Mouse (Mus musculus) stomach, embryonic 14.5 days (tissue): ENCODE data around the gene Kif1c. TPM values are rescaled to one million over a fixed set of nuclear protein-coding genes. Genes with fewer than 3 reads are reported as not detected.

ENCODE experiments used
- ATAC-seq: fragments of 200-750 bp; cut with Nextera tagmentation; 2 replicates; pipeline ENCODE4 v1.8.0; 2017; ENCODE audit warnings: low read depth, moderate TSS enrichment; ENCODE audit not compliant: insufficient number of reproducible peaks, insufficient read depth, low FRiP score
- H3K27ac ChIP-seq: fragments of 300-500 bp; sonication (generic); 2 replicates; pipeline ENCODE4 v1.5.1; 2014; ENCODE audit warnings: mild to moderate bottlenecking, low read length, moderate library complexity, mixed read lengths
- H3K27me3 ChIP-seq: fragments of 300-500 bp; sonication (generic); 2 replicates; pipeline ENCODE4 v1.6.1; 2014; ENCODE audit warnings: low read length, control low read depth, mixed read lengths; ENCODE audit not compliant: control insufficient read depth, insufficient read depth
- H3K36me3 ChIP-seq: fragments of 300-500 bp; sonication (generic); 2 replicates; pipeline ENCODE4 v1.6.1; 2014; ENCODE audit warnings: mild to moderate bottlenecking, control low read depth, low read length, moderate library complexity, mixed read lengths; ENCODE audit not compliant: control insufficient read depth, insufficient read depth
- H3K4me1 ChIP-seq: fragments of 300-500 bp; sonication (generic); 2 replicates; pipeline ENCODE4 v1.6.1; 2014; ENCODE audit warnings: low read length, control low read depth, mixed read lengths; ENCODE audit not compliant: control insufficient read depth, insufficient read depth
- H3K4me2 ChIP-seq: fragments of 300-500 bp; sonication (generic); replicated peaks from 2 replicates; pipeline ENCODE4 v1.6.1; 2014; ENCODE audit warnings: low read depth, low read length, control low read depth
- H3K4me3 ChIP-seq: fragments of 300-500 bp; sonication (generic); 2 replicates; pipeline ENCODE4 v1.5.1; 2014; ENCODE audit warnings: low read depth, low read length, control low read depth
- H3K9ac ChIP-seq: fragments of 300-500 bp; sonication (generic); replicated peaks from 2 replicates; pipeline ENCODE4 v1.6.1; 2014; ENCODE audit warnings: low read depth, mild to moderate bottlenecking, control low read depth, low read length, moderate library complexity, mixed read lengths
- H3K9me3 ChIP-seq: fragments of 300-500 bp; sonication (generic); 2 replicates; pipeline ENCODE4 v1.6.1; 2016; ENCODE audit warnings: low read depth, low read length, control low read depth; ENCODE audit not compliant: control insufficient read depth
- WGBS: fragments of 180-500 bp; shearing (Covaris S2); extraction: QIAGEN DNeasy Blood & Tissue Kit; methylation state at CpG from one replicate; pipeline ENCODE4 v1.1.7; 2014; 5-methylcytosine and 5-hydroxymethylcytosine counted together
- polyA plus RNA-seq: library from polyadenylated mRNA; unstranded; fragments of >200 nt; fragmentation: Nextera tagmentation; extraction: Ambion mirVana; gene quantifications from 2 replicates; pipeline ENCODE4 v1.2.1, GENCODE M21; 2014

Kif1c gene
- polyA plus RNA-seq, 1 experiment from 2014 or later: 9.0 TPM

DNA sequence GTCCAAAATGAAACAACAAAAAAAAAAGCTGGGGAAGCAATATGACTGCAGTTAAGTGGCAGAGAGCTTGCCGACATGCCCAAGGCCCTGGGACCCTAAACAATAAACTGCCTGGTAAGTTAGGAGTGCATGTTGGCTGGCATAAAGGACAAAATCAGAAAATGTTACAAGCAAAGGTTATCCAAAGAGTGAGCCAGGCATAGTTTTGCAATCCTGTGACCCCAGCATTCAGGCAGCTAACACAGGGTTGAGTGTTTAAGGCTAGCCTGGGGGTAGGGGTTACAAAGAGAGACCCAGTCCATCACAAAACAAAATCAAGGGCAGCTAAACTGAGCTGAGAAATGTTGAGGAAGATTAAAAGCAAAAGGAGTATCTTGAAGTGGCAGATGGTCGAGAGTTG, 1.3 kb upstream of the Kif1c start:
- H3K4me2 ChIP-seq: no peak overlapping the region
- no peak overlapping the region for H3K9ac ChIP-seq
- no peak overlapping the region for H3K27ac ChIP-seq
- peaks cover 10% of the 10 kb centered on the region for H3K36me3 ChIP-seq
- peaks cover 18% of the 10 kb centered on the region; the same call in 1 of the 2 replicates for H3K4me1 ChIP-seq
- H3K9me3 ChIP-seq: no peaks in the 10 kb centered on the region
- no peaks in the 10 kb centered on the region for H3K27me3 ChIP-seq
- no peak for ATAC-seq
- no peak overlapping the region for H3K4me3 ChIP-seq
- 76% methylated on average over 2 of the region's 2 CpGs for whole genome bisulfite sequencing

DNA sequence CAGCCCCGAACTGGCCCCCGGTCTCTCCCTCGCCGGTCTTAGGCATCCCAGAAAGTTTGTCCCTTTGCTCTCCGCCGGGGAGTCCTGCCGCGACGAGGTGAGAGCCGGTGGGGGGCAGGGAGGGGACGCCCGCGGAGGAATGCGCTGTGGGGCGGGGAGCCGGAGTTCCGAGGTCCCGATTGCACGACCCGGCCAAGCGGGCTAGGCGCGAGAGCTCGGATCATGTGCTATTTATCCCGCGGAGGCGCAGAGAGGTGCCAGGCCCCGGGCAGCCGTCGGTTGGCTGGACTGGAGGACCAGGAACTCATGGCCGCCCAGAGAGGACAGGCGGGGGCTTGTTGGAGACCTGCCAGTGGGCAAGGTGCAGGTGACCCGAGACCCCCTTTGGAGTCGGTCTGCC, 265 bp downstream of the Kif1c start:
- peak; percentile 35; the same call in 1 of the 2 replicates for ATAC-seq
- Histone ChIP-seq H3K36me3 (peaks cover 25% of the 10 kb centered on the region), H3K27me3 (no peaks in the 10 kb centered on the region), H3K4me3 (peak overlapping the region; percentile 93), H3K9me3 (no peaks in the 10 kb centered on the region), H3K4me1 (peaks cover 18% of the 10 kb centered on the region; the same call in 1 of the 2 replicates), H3K4me2 (peak overlapping the region; percentile 84), H3K27ac (peak overlapping the region; percentile 94), H3K9ac (peak overlapping the region; percentile 92)
- under 1% methylated on average over 34 of the region's 34 CpGs for WGBS

DNA sequence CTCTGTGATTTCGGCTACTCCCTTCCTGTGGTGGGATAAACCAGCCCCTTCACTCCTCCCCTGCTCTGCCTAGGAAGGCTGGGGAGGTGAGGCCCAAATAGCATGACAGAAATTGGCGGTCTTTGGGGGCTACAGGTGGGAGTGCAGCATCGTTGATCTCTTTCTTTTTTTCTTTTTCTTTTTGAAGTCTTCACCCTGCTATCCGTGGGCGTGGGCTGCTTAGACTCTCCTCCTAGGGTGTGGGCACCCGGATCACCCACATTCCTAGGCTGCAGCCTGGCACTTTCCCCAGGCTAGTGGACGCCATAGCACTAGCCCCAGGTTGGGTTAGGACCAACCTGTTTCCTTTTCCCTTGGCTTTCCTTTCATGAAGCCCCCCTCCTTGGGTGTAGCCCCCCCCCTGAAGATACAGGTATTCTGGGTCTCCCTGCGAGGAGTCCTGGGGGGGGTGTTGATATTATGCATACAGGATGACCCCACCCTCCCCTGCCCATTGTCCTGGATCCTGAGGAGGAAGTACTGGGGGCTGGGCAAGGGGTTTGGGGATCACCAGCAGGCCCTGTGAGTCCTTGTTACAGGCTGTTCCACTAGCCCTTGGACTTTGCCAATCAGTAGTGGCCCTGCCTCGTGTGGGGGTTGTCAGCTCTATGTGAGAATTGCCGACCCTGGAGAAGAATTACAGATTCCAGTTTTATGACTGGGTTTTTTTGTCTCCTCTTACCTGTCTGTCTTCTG, 1.0 kb downstream of the Kif1c start:
- Histone ChIP-seq H3K9me3 (no peaks in the 10 kb centered on the region), H3K4me2 (peak overlapping the region; percentile 84), H3K27me3 (no peaks in the 10 kb centered on the region), H3K4me3 (peak overlapping the region; percentile 93), H3K36me3 (peaks cover 33% of the 10 kb centered on the region), H3K4me1 (peaks cover 18% of the 10 kb centered on the region; the same call in 1 of the 2 replicates), H3K27ac (no peak overlapping the region), H3K9ac (peak overlapping the region; percentile 92)
- 4% methylated on average over 10 of the region's 10 CpGs for WGBS
- no peak for ATAC-seq

DNA sequence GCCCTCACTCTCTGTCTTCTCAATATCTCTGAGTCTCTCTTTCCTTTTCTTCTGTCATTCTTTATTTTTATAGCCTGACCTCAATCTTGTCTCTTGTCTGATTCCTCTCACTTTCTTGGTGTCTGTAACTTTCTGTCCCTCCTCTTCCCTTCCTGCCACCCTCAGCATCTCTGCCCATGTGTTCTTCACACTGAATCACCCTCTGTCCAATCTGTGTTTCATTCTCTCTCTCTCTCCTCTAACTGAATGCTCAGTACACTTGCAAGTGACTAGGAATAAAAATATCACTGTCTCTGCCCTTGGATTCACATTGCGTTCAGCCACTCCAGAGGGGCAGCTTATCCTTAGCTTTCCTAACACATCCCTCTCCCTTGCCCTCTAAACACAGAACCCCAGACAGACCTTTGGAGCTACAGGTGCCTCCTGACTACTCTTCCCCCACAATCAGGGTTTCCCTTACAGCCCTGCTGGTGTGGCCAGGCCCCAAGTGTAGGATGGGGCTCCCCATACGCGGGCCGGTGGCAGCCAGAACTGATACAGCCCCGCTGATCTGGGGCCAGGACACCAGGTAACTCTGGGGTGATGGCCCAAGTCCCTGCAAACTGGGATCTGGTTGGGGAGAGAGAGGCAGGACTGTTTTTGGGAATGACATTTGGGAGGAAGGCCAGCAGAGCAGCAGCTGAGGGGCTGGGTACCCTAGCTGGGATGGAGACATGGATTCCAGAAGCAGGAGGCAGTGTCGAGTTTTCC, 1.8 kb downstream of the Kif1c start:
- Histone ChIP-seq H3K4me1 (peaks cover 18% of the 10 kb centered on the region; the same call in 1 of the 2 replicates), H3K4me3 (peak overlapping the region; percentile 93; the same call in 1 of the 2 replicates), H3K4me2 (peak overlapping the region; percentile 84), H3K9me3 (no peaks in the 10 kb centered on the region), H3K36me3 (peaks cover 40% of the 10 kb centered on the region), H3K27ac (no peak overlapping the region), H3K9ac (no peak overlapping the region), H3K27me3 (no peaks in the 10 kb centered on the region)
- WGBS: 81% methylated on average over 6 of the region's 6 CpGs
- ATAC-seq: no peak

DNA sequence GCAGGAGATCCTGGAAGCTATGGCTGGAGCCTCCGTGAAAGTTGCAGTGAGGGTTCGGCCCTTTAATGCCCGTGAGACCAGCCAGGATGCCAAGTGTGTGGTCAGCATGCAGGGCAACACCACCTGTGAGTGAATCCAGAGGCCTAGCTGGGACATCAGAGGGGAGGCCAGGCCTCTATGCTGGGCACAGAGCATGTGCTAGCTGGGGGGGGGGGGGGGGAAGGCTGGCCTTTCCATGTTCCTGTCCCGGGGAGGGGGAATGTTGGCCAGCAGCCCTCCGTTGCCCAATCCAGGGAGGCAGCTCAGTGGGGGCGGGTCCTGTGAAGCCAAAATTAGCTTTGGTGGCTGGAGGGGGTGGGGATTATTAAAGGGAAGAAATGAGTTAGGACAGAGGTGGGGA, 2.4 kb downstream of the Kif1c start:
- Histone ChIP-seq H3K9ac (no peak overlapping the region), H3K4me3 (no peak overlapping the region), H3K27me3 (no peaks in the 10 kb centered on the region), H3K4me2 (no peak overlapping the region), H3K27ac (no peak overlapping the region), H3K9me3 (no peaks in the 10 kb centered on the region), H3K36me3 (peaks cover 47% of the 10 kb centered on the region), H3K4me1 (peaks cover 18% of the 10 kb centered on the region; the same call in 1 of the 2 replicates)
- ATAC-seq: no peak
- 74% methylated on average over 6 of the region's 6 CpGs for WGBS

GRCm38 (mm10) chr11:70706127-70706526, 5.8 kb downstream of the Kif1c start:
- no peak overlapping the region for H3K9ac ChIP-seq
- ATAC-seq: no peak
- peaks cover 16% of the 10 kb centered on the region; the same call in 1 of the 2 replicates for H3K4me1 ChIP-seq

GRCm38 (mm10) chr11:70711026-70711425, 10.7 kb downstream of the Kif1c start:
- Histone ChIP-seq H3K9me3 (no peaks in the 10 kb centered on the region), H3K27ac (no peak overlapping the region), H3K4me2 (no peak overlapping the region), H3K4me3 (no peak overlapping the region), H3K36me3 (peaks cover 54% of the 10 kb centered on the region), H3K9ac (no peak overlapping the region), H3K4me1 (no peaks in the 10 kb centered on the region), H3K27me3 (no peaks in the 10 kb centered on the region)
- no peak for ATAC-seq
- whole genome bisulfite sequencing: 91% methylated on average over 10 of the region's 10 CpGs

More at GRCm38 (mm10) chr11:70706127-70706526, 5.8 kb downstream of the Kif1c start:
- Histone ChIP-seq H3K27ac (no peak overlapping the region), H3K4me2 (no peak overlapping the region), H3K4me3 (no peak overlapping the region), H3K27me3 (no peaks in the 10 kb centered on the region), H3K36me3 (peaks cover 77% of the 10 kb centered on the region), H3K9me3 (no peaks in the 10 kb centered on the region)
- 65% methylated on average over 3 of the region's 3 CpGs for WGBS

- no peak for ATAC-seq
- peaks cover 47% of the 10 kb centered on the region for H3K36me3 ChIP-seq
- no peak overlapping the region for H3K4me2 ChIP-seq
- no peaks in the 10 kb centered on the region for H3K27me3 ChIP-seq
- no peaks in the 10 kb centered on the region for H3K9me3 ChIP-seq
- H3K27ac ChIP-seq: no peak overlapping the region
- no peaks in the 10 kb centered on the region for H3K4me1 ChIP-seq
- H3K9ac ChIP-seq: no peak overlapping the region
- 78% methylated on average over 6 of the region's 6 CpGs for WGBS
- no peak overlapping the region for H3K4me3 ChIP-seq
These were observed 12.9 kb downstream of the Kif1c start for GRCm38 (mm10) chr11:70713222-70713621.
